Mouse (Mus musculus) heart, postnatal 25 days (tissue): ENCODE measurements around the gene Gm20388. TPM values are rescaled to one million over a fixed set of nuclear protein-coding genes. Genes with fewer than 3 reads are reported as not detected.

ENCODE experiments used
- DNase-seq: peaks from one replicate; pipeline ENCODE4 v3.0.0; 2022; ENCODE audit warnings: low spot score
- intact Hi-C: fragments of 180-260 bp; cut with DNase I; formaldehyde crosslinking; loops from one replicate; pipeline ENCODE4 v1.15.1; 2025
- total RNA-seq, 2 experiments: library from RNA; stranded (reverse); gene quantifications; 2 replicates each; pipeline ENCODE4 v1.2.3; 2021

The Gm20388 gene
- total RNA-seq, 2 experiments from 2014 or later: 2.7 TPM; not detected in 1

- DNase-seq: peak; percentile 41
- intact Hi-C loops: no loop called here
Measured at GRCm38 (mm10) chr8:121675701-121676100, 1765.1 kb downstream of the Gm20388 start.

GRCm38 (mm10) chr8:121678696-121679095, 1768.1 kb downstream of the Gm20388 start:
- intact Hi-C loops: no loop called here
- DNase-seq: no peak

DNA sequence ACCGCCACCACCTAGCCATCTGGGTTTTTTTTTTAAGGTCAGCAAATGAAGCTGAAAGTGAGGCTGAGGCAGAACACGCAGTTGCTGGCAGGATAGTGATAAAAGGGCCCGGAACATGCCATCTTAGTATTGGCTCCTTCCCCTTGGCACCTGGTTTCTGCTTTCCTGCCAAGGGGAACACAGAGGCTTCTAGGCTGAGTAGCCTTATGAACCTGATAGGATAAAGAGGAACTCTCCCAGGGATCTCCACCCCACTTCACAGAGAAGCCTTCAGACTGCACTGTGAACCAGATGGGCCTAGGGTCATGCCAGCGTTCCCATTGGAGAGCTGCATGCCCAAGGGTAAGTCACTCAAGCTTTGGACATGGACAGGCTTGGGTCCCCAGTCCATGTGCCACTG, 1770.3 kb downstream of the Gm20388 start:
- no peak for DNase-seq
- intact Hi-C loops: no loop called here

- no peak for DNase-seq
- intact Hi-C loops: no loop called here
Measured at GRCm38 (mm10) chr8:121681457-121681856, 1770.8 kb downstream of the Gm20388 start.

GRCm38 (mm10) chr8:121683083-121683832, 1772.6 kb downstream of the Gm20388 start:
- intact Hi-C loops: no loop called here
- no peak for DNase-seq

- intact Hi-C loops: loop anchor here (1.0 kb wide), 2 partner anchors 83 to 138 kb away; no protein-coding TSS in a partner anchor
- DNase-seq: peak; percentile 30
Measured at GRCm38 (mm10) chr8:121685419-121685818, 1774.8 kb downstream of the Gm20388 start.

DNA sequence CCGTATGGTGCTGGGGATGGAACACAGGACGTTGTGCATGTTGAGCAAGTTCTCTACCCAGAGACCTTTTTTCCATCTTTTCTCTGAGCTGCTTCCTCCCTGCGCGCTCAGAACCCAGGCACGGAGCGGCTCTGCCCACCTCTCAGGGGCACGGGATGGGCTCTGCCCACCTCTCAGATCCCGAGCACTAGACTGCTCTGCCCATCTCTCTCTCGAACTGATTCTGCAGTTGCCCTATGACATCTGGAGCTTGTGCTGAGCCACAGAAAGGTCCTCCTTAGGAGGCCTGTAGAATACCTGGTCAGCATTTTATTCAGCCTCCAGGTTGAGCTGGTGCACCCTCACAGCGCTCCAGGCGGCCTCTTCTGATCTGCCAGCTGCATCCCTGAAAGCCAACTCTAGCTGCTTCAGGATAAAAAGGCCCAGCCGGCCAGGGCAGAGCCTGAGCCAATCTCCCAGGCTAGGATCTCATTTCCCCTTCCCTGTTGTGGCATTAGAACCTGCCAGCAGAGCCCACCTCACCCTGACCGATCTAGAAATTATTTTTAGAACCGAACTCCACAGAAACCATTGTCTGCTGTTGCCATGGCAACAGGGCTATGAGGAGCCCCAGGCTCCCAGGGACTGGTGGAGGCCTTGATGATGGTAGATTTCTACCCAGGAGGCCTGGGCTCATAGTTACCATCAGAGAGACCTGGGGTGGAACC, 1777.0 kb downstream of the Gm20388 start:
- intact Hi-C loops: no loop called here
- no peak for DNase-seq

DNA sequence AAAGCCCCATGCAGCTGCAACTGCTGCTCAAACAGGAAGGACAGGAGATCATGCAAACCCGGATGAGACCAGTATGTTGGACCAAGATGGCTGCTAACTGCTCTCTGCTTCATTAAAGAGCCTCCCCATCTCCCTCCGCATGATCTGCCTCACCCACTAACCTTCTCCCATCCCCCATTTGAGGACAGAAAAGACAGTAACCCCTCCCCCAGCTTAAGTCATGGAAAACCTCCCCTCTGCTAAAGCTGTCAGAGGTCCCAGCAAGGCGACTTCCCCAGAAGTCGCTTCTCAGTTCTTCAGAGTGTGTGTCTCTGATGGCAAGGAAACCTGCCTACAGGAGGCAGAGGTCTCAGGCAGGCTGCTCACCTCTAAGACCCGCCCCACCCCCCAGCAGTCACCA, 1777.9 kb downstream of the Gm20388 start:
- DNase-seq: no peak
- intact Hi-C loops: no loop called here

- no peak for DNase-seq
Measured at GRCm38 (mm10) chr8:121694453-121694852, 1783.8 kb downstream of the Gm20388 start.

DNA sequence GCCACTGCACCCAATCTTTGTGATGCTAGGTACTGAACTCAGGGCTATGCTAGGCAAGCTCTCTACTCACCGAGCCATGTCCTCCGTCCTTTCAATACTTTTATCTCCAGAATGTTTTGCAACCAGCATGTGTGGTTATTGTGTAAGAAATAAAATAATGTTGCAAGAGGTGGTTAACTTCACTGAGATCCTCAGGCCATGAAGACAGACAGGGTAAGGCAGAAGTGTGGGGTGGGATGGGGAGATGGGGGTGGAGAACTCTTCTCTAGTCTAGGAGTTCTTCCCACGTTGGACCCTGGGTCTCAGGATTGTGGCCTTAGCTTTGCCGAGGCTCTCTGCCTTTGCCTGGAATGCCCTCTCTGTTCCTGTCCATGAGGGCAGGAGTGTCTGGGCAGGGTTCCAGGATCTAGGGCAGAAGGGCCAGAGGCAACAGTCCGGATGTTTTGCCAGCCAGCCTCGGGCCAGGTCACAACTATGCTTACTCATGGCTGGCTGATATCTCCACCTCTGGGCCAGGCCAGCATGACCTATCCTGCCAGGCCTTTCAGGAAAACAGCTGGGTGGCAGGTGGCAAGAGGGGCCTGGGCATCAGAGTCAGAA, 1785.0 kb downstream of the Gm20388 start:
- intact Hi-C loops: no loop called here
- DNase-seq: peak; percentile 61

More at GRCm38 (mm10) chr8:121694453-121694852, 1783.8 kb downstream of the Gm20388 start:
- intact Hi-C loops: no loop called here

GRCm38 (mm10) chr8:121697735-121698614, 1787.3 kb downstream of the Gm20388 start:
- no peak for DNase-seq
- intact Hi-C loops: no loop called here

GRCm38 (mm10) chr8:121698615-121699101, 1788.0 kb downstream of the Gm20388 start:
- intact Hi-C loops: no loop called here
- DNase-seq: no peak

DNA sequence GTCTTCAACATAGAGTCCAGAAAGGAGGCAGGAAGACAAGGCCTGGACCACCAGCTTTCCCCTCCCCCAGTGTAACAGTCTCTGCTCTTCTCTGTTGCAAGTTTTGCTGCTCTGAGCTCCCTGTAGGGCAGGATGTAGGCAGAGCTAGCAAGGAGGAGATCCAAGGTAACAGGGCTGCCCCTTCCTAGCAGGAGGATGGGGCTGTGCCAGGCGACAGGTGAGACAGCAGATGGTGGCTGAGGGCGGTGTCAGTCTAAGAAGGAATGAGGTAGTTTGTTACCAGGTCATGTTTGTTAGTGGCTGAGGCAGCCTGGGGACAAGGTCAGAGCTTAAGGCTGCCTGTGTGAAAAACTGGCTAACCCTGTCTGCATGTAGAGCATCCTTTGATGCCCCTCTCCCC, 1789.3 kb downstream of the Gm20388 start:
- intact Hi-C loops: no loop called here
- no peak for DNase-seq

DNA sequence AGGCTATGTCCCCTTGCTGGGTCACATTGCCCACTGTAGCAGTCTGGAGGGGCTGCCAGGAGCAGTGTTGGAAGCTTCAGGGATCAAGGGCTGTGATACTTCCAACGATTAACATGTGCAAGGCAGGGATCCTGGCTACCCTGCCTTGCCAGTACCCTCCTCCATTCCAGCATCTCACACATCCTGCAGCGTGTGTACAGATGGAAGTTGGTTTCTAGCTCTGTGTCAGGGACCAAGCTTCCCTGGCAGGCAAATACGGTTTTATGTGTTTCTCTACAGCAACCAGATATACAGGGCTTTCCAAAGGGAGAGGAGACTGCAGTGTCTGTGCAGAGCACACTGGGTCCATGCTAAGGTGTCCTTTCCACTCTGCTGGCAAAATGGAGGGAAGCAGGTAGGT, 1794.5 kb downstream of the Gm20388 start:
- intact Hi-C loops: no loop called here
- DNase-seq: no peak

GRCm38 (mm10) chr8:121706956-121707355, 1796.3 kb downstream of the Gm20388 start:
- DNase-seq: no peak
- intact Hi-C loops: no loop called here

DNA sequence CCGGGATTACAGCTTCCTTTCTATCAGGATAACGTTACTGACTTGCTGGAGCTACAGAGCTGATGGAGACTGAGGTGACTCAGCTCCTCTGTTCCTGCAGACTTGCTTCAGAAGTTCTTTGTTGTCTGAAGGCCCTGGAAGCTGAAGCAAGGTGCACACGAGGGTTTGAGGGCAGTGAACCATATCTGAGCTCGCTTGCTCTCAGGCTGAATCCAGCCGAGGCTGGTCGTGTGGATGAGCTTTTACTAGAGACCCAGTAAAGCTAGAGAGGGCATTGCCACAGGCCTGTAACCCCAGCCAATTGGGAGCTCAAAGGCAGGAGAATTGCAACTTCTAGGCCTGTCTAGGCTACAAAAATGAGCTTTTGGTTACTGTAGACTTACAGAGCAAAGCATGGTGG, 1797.8 kb downstream of the Gm20388 start:
- intact Hi-C loops: no loop called here

DNA sequence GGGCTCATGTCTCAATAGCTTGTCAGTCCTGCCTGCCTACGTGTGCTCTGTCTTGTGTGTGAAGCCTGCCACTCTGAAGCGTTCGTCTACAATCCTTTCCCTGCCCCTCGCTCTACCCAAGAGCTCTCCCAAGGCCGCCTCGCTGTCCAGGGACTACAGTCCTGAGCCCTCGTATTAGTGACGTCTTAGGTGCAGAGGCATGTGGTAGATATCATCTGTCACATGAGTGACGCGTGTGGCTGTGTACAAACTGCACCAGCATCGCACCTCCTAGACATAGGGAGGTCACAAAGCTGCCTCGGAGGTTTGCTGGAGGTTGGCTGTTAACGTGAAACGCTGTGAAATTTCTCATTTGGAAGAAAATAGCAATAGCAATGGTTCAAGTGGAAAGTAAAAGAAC, 1806.9 kb downstream of the Gm20388 start:
- no peak for DNase-seq
- intact Hi-C loops: loop anchor here (5.0 kb wide), 1 partner anchor 115 kb away; no protein-coding TSS in a partner anchor

More for the DNA sequence above, 1797.8 kb downstream of the Gm20388 start:
- no peak for DNase-seq

GRCm38 (mm10) chr8:121717982-121718425, 1807.4 kb downstream of the Gm20388 start:
- intact Hi-C loops: loop anchor here (5.0 kb wide), 1 partner anchor 114 kb away; no protein-coding TSS in a partner anchor
- peak; percentile 44 for DNase-seq

DNA sequence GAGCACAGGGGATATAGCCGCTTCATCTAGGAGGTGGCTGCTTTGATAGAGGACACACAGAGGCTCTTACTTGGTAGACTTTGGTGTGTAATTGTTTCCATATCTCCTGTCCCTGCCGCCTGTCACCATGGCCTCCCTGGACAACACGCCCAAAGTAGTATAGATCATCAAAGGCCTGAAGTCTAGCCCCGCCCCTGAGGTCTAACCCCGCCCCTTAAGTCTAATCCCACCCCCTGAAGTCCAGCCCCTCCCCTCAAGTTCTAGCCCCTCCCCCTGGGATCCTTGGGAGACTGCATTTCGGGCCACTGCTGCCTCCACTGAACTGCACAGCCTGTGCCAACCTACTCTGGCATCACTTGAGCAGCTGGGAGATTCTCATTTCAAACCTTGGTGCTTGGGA, 1808.3 kb downstream of the Gm20388 start:
- no peak for DNase-seq
- intact Hi-C loops: loop anchor here (5.0 kb wide), 1 partner anchor 113 kb away; no protein-coding TSS in a partner anchor
